Mouse (Mus musculus) lung, embryonic 15.5 days (tissue): ENCODE measurements around the gene Rnf166. TPM values are rescaled to one million over a fixed set of nuclear protein-coding genes. Genes with fewer than 3 reads are reported as not detected.

Source experiments
- ATAC-seq: fragments of 200-750 bp; cut with Nextera tagmentation; 2 replicates; pipeline ENCODE4 v1.8.0; 2017; ENCODE audit warnings: moderate number of reproducible peaks, borderline replicate concordance; ENCODE audit not compliant: low FRiP score, low TSS enrichment; ENCODE audit errors: extremely low read depth
- H3K27ac ChIP-seq: fragments of 300-500 bp; sonication (generic); 2 replicates; pipeline ENCODE4 v1.5.1; 2015; ENCODE audit warnings: moderate library complexity, mild to moderate bottlenecking, inconsistent platforms
- H3K27me3 ChIP-seq: fragments of 300-500 bp; sonication (generic); 2 replicates; pipeline ENCODE4 v1.6.1; 2015; ENCODE audit warnings: inconsistent platforms
- H3K36me3 ChIP-seq: fragments of 300-500 bp; sonication (generic); 2 replicates; pipeline ENCODE4 v1.6.1; 2015; ENCODE audit warnings: inconsistent platforms
- H3K4me1 ChIP-seq: fragments of 300-500 bp; sonication (generic); 2 replicates; pipeline ENCODE4 v1.6.1; 2015; ENCODE audit warnings: inconsistent platforms
- H3K4me2 ChIP-seq: fragments of 300-500 bp; sonication (generic); 2 replicates; pipeline ENCODE4 v1.6.1; 2015; ENCODE audit warnings: inconsistent platforms, mild to moderate bottlenecking, moderate library complexity
- H3K4me3 ChIP-seq: fragments of 300-500 bp; sonication (generic); 2 replicates; pipeline ENCODE4 v1.5.1; 2015; ENCODE audit warnings: mild to moderate bottlenecking, inconsistent platforms
- H3K9ac ChIP-seq: fragments of 300-500 bp; sonication (generic); 2 replicates; pipeline ENCODE4 v1.6.1; 2015; ENCODE audit warnings: inconsistent platforms
- H3K9me3 ChIP-seq: fragments of 300-500 bp; sonication (generic); 2 replicates; pipeline ENCODE4 v1.6.1; 2016; ENCODE audit warnings: inconsistent platforms
- WGBS: fragments of 180-500 bp; shearing (Covaris S2); methylation state at CpG from one replicate; pipeline ENCODE4 v1.1.7; 2015; 5-methylcytosine and 5-hydroxymethylcytosine counted together
- polyA plus RNA-seq: library from polyadenylated mRNA; unstranded; fragments of >200 nt; fragmentation: Nextera tagmentation; extraction: Ambion mirVana; gene quantifications from 2 replicates; pipeline ENCODE4 v1.2.1, GENCODE M21; 2015

The Rnf166 gene
- polyA plus RNA-seq, 1 experiment from 2014 or later, result 43.9 TPM

DNA sequence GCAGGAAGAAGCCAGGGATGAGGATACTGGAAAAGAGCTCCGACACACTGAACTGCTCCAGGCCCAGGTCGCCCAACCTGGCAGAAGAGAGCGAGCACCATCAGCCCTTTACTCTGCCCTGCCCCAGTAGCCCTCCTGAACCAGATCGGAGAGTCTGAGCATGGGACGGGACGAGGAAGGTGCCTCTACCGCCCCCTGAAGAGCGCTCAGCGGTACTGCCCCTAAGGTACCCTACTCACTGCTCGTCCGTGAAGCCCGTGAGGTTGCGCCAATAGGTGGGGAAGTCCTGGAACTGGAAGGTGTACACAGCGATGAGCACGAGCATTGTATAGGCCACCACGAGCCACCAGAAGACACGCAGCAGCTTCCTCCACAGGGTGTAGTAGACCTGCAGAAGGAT lies 22.0 kb upstream of the Rnf166 start:
- no peak overlapping the region for H3K4me3 ChIP-seq
- H3K27me3 ChIP-seq, result no peaks in the 10 kb centered on the region
- ATAC-seq, result no peak
- no peak overlapping the region for H3K4me2 ChIP-seq
- peak overlapping the region; percentile 68 for H3K27ac ChIP-seq
- peaks cover 75% of the 10 kb centered on the region for H3K36me3 ChIP-seq
- H3K9me3 ChIP-seq, result no peaks in the 10 kb centered on the region
- H3K4me1 ChIP-seq, result no peaks in the 10 kb centered on the region
- 70% methylated on average over 17 of the region's 17 CpGs for WGBS
- no peak overlapping the region for H3K9ac ChIP-seq

DNA sequence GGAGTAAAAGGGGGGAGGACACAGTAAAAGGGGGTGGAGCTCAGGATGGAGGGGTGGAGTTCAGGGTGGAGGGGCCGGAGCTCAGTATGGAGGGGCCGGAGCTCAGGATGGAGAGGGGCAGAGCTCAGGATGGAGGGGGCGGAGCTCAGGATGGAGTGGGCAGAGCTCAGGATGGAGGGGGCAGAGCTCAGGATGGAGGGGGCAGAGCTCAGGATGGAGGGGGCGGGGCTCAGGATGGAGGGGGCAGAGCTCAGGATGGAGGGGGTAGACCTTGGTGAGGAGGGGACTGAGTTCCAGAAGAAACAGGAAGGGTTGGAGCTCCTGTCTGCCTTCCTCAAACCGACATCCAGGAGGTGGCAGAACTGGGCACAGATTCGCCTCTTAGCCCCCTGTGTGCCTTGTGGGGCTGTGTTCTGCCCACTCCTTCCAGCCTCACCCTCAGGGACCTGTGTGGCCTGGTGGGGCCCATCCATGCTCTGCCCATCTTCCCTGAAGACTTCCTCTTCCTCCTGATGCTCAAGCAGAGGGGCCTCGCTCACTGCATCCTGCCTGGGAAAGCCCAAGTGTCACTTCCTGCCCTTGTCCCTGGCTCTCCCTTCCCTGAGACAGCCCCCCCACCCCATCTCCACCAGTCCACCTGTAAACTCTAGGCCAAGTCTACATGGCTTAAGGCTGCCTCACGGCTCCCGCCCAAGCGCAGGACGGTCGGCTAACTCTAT lies 21.3 kb upstream of the Rnf166 start:
- Histone ChIP-seq H3K9ac (no peak overlapping the region), H3K4me1 (no peaks in the 10 kb centered on the region), H3K4me2 (no peak overlapping the region), H3K4me3 (no peak overlapping the region), H3K27me3 (no peaks in the 10 kb centered on the region), H3K36me3 (peaks cover 82% of the 10 kb centered on the region), H3K9me3 (no peaks in the 10 kb centered on the region), H3K27ac (peak overlapping the region; percentile 68)
- WGBS, result 76% methylated on average over 12 of the region's 12 CpGs
- peak; percentile 15; the same call in 1 of the 2 replicates for ATAC-seq

DNA sequence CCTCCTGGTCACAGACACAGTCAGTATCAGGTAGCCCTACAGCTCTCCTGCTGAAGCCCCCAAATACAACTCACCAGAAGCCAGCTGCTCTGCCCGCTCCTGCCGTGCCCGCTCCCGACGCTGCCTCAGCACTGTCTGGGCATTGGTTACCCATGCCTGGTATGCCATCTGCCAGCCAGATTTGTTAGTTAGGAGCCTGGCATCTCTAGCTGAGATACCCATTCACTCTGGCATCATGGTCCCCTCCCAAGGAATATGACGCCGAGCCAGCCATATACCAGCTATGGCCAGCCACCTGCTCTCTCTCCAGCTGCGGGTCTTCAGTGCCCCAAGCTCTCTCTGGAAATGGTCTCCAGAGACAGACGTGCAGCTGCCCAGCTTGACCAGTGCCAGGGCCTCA lies 12.5 kb upstream of the Rnf166 start:
- no peak overlapping the region for H3K9ac ChIP-seq
- WGBS, result 91% methylated on average over 9 of the region's 9 CpGs
- no peak overlapping the region for H3K27ac ChIP-seq
- H3K9me3 ChIP-seq, result no peaks in the 10 kb centered on the region
- no peak overlapping the region for H3K4me2 ChIP-seq
- peaks cover 96% of the 10 kb centered on the region for H3K36me3 ChIP-seq
- no peak for ATAC-seq
- no peak overlapping the region for H3K4me3 ChIP-seq
- no peaks in the 10 kb centered on the region for H3K4me1 ChIP-seq
- no peaks in the 10 kb centered on the region for H3K27me3 ChIP-seq

DNA sequence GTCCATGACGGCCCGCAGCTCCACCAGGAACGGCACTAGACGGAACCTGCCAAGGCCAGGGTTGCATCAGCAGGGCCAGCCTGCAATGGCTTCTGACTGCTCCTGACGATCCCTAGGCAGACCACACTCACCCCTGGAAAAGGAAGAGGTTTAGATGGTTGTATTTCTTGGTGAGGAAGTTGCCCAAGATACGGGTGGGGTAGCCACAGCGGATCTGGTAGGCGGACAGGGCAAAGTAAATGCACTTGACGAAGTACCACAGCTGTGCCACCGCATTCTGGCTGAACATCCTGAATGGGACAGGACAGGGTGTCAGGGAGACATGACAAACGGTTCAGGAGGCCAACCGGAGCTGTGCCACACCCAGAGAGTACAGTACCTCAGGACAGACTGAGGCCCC lies 9.0 kb upstream of the Rnf166 start:
- Histone ChIP-seq H3K9me3 (no peaks in the 10 kb centered on the region), H3K4me3 (no peak overlapping the region), H3K4me1 (no peaks in the 10 kb centered on the region), H3K9ac (no peak overlapping the region), H3K4me2 (no peak overlapping the region), H3K27me3 (no peaks in the 10 kb centered on the region), H3K27ac (no peak overlapping the region), H3K36me3 (peaks cover 92% of the 10 kb centered on the region)
- WGBS, result 84% methylated on average over 12 of the region's 12 CpGs
- no peak for ATAC-seq

DNA sequence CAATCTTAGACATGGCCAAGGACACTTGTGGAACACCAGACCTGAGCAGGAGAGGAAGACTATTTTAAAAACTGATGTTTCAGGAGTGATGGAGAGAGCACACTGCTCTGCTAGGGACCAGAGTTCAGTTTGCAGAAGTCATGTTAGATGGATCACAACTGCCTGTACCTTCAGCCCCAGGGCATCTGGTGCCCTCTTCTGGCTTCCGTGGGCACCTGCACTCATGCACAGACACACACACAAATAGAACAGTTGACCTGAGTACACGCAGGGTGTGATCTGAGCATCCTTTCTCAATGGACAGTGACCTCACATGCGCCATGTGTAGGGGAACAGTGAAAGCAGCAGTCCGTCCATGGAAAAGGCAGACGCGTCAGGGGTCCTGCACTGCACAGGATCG lies 8.0 kb upstream of the Rnf166 start:
- Histone ChIP-seq H3K9ac (no peak overlapping the region), H3K4me2 (no peak overlapping the region), H3K9me3 (no peaks in the 10 kb centered on the region), H3K4me1 (no peaks in the 10 kb centered on the region), H3K27me3 (no peaks in the 10 kb centered on the region), H3K27ac (no peak overlapping the region), H3K36me3 (peaks cover 92% of the 10 kb centered on the region), H3K4me3 (no peak overlapping the region)
- ATAC-seq, result no peak
- 98% methylated on average over 7 of the region's 7 CpGs for WGBS

DNA sequence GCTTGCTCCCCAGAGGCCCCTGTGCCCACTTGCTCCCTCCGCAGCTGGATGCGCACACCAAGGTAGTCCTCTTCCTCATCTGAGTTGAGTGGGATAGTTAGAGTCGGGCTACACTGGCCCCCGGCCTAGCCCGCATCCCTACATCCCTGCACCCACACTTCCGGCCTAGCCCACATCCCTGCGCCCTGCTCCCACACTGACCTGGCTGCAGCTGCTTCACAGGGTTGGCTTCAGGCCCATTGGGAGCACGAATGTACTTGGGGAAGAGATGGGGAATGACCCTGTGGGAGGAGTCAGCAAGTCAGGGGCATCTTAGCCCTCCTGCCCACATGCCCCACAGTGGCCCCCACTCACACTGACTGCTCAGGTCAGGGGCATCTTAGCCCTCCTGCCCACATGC lies 6.6 kb upstream of the Rnf166 start:
- no peaks in the 10 kb centered on the region for H3K4me1 ChIP-seq
- H3K4me2 ChIP-seq, result no peak overlapping the region
- H3K9me3 ChIP-seq, result no peaks in the 10 kb centered on the region
- H3K36me3 ChIP-seq, result peaks cover 82% of the 10 kb centered on the region
- H3K27me3 ChIP-seq, result no peaks in the 10 kb centered on the region
- no peak overlapping the region for H3K27ac ChIP-seq
- no peak overlapping the region for H3K4me3 ChIP-seq
- no peak for ATAC-seq
- H3K9ac ChIP-seq, result no peak overlapping the region
- WGBS, result 87% methylated on average over 8 of the region's 8 CpGs

DNA sequence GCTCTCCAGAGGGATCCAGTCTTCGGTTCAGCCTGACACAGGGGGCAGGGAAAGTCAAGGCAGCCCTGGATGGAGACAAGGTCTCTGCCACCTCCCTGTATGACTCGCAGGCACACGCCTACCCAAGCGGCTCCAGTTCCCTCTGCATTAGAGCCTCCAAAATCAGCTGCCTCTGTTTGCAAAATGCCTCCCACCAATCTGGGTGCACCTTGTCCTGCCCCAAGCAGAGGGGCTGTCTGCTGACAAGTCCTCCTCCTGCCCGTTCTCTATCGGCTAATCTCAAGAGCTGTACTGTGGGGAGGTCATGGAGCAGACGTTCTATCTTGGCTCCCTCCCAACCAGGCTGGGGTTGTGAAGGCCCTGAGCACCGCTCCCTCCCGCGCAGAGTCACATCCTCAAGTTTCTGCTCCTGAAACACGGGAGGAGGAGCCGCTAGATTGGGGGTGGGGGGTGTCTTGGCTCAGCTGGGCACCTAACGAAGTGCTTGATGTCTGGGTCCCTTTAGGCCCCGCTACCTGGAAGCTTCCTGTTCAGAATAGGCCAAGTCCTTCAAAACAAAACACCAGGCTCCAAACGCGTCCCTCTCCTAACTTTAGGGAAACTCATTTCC lies 808 bp downstream of the Rnf166 start:
- WGBS, result 4% methylated on average over 16 of the region's 16 CpGs
- H3K36me3 ChIP-seq, result peaks cover 18% of the 10 kb centered on the region

DNA sequence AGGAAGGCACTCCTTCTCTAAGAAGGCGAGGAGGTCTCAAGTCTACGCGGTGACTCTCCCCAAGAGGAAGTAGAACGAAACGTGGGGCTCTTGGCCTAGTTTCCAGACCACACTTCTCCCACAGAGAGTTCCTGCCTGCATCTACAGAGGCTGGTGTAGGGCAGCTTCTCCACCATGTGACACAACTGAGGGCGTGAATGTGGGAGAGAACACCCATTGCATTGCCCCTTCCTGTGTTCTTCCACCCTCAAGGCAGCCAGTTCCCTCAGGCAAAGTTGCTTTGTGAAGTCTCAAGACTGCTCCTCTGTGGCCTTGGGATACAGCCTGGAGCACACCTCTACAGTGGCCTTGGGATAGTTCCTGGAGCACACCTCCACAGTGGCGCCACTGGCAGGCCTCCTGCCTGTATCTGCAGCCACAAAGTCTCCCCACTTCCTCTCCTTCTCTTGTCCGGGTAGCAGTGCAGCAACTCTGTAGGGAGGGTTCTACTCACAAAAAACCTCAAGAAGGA lies 1.9 kb downstream of the Rnf166 start:
- Histone ChIP-seq H3K27ac (no peak overlapping the region), H3K27me3 (no peaks in the 10 kb centered on the region), H3K4me1 (peaks cover 22% of the 10 kb centered on the region), H3K36me3 (0 out of 2 replicates have a peak, but pooled peaks cover 7% of the 10 kb centered on the region), H3K4me3 (no peak overlapping the region), H3K9ac (no peak overlapping the region), H3K9me3 (no peaks in the 10 kb centered on the region), H3K4me2 (0 out of 2 replicates have a peak overlapping the region, but pooled peaks have one; percentile 90)
- ATAC-seq, result no peak
- WGBS, result 81% methylated on average over 8 of the region's 8 CpGs

More for the DNA sequence above, 808 bp downstream of the Rnf166 start:
- H3K27me3 ChIP-seq, result no peaks in the 10 kb centered on the region
- peak overlapping the region; percentile 66 for H3K27ac ChIP-seq
- H3K4me3 ChIP-seq, result peak overlapping the region; percentile 99
- H3K4me1 ChIP-seq, result peaks cover 22% of the 10 kb centered on the region
- peak overlapping the region; percentile 92 for H3K9ac ChIP-seq
- no peaks in the 10 kb centered on the region for H3K9me3 ChIP-seq
- peak overlapping the region; percentile 90 for H3K4me2 ChIP-seq
- peak; percentile 11 for ATAC-seq

DNA sequence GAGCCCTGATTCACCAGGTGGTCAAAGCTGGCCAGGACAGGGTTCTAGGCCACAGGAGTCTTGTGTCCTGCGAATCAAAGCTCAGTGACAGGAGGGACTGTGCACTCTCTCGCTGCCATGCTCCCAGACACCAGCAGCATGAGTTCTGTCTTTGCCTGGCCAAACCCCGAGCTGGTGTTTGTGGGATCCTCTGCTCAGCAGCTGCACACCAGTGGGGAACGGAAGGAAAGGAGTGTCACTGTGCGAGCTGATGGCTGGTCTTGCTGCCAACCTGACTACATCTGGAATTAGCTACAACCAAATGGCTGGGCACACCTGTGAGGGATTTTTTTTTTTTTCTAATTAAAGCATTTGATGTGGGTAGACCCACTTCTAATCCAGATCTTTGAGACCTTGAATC lies 5.2 kb downstream of the Rnf166 start:
- no peak overlapping the region for H3K27ac ChIP-seq
- no peaks in the 10 kb centered on the region for H3K9me3 ChIP-seq
- H3K27me3 ChIP-seq, result no peaks in the 10 kb centered on the region
- no peak overlapping the region for H3K4me2 ChIP-seq
- peaks cover 11% of the 10 kb centered on the region for H3K4me1 ChIP-seq
- peaks cover 12% of the 10 kb centered on the region for H3K36me3 ChIP-seq
- no peak overlapping the region for H3K4me3 ChIP-seq
- no peak for ATAC-seq
- WGBS, result 81% methylated on average over 5 of the region's 5 CpGs
- no peak overlapping the region for H3K9ac ChIP-seq

DNA sequence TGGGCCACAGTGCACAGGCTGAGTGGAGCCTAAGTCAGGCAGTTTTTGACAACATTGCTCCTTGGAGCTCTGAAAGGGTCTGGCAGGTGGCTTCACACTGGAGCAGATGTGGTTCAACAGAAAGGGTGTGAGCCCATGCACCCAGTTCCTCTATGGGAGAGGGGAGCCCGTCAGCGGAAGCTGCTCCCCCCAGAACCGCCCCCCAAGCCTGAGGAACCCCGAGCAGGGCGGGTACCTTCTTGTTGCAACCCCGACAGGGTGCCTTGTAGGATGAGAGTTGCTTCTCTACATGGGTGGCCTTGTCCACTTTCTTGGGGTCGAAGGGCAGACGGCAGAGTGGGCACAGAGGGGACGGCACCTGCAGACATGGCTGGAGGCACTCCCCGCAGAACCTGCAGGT lies 5.9 kb downstream of the Rnf166 start:
- no peak overlapping the region for H3K4me3 ChIP-seq
- no peak overlapping the region for H3K9ac ChIP-seq
- peaks cover 9% of the 10 kb centered on the region for H3K4me1 ChIP-seq
- H3K36me3 ChIP-seq, result peaks cover 12% of the 10 kb centered on the region
- H3K27me3 ChIP-seq, result no peaks in the 10 kb centered on the region
- no peak overlapping the region for H3K4me2 ChIP-seq
- WGBS, result 81% methylated on average over 10 of the region's 10 CpGs
- H3K9me3 ChIP-seq, result no peaks in the 10 kb centered on the region
- no peak overlapping the region for H3K27ac ChIP-seq
- no peak for ATAC-seq

DNA sequence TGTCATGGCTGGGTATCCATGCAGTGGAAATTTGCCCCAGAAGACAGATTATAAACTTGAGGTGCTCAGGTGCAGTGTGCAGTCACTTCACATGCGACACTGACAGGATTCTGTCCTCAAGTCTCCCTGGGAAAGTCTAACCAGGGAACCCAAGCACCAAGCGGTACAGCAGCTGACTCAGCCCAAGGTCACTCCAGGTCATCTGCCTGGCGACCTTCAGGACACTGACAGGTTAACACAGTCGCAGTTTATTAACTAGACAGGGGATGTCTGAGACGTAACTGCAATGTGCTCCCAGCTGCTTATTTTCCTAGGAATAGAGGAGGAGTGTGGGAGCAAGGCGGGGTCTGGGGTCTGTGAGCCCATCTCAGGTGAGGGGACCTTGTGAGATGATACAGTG lies 6.5 kb downstream of the Rnf166 start:
- Histone ChIP-seq H3K4me2 (no peak overlapping the region), H3K9me3 (no peaks in the 10 kb centered on the region), H3K27ac (no peak overlapping the region), H3K9ac (no peak overlapping the region), H3K36me3 (peaks cover 12% of the 10 kb centered on the region), H3K4me1 (peaks cover 3% of the 10 kb centered on the region), H3K27me3 (no peaks in the 10 kb centered on the region), H3K4me3 (no peak overlapping the region)
- 79% methylated on average over 6 of the region's 6 CpGs for WGBS
- no peak for ATAC-seq

DNA sequence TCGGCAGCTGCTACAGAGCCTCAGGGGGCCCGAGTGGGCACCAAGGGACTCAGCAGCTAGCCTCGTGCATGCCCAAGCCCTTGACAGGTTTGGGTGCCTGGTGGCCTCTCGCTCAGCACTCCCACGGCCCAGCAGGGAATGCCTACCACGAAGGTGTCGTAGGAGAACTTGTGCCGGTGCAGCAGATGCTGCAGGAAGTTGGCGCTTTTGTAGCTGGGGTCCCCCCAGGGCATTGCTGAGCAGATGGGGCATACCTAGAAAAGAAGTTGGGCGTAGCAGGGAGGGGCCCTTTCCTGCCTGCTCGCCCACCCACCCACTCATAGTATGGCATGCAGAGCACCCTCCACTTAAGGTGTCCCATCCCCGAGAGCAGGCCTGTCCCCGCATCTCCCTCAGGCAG lies 8.0 kb downstream of the Rnf166 start:
- Histone ChIP-seq H3K27me3 (0 out of 2 replicates have a peak, but pooled peaks cover 1% of the 10 kb centered on the region), H3K9me3 (no peaks in the 10 kb centered on the region), H3K36me3 (peaks cover 10% of the 10 kb centered on the region), H3K4me1 (peaks cover 13% of the 10 kb centered on the region), H3K27ac (no peak overlapping the region), H3K4me2 (no peak overlapping the region), H3K4me3 (no peak overlapping the region), H3K9ac (no peak overlapping the region)
- WGBS, result 82% methylated on average over 13 of the region's 13 CpGs
- ATAC-seq, result no peak
